Mouse (Mus musculus) lung, postnatal 0 days (tissue): ENCODE measurements at regions not wholly inside any gene's neighbourhood (a gene's known extent, or its start where the extent isn't known, plus 50 kb on each side); places are given as distances from the start of the nearest gene placed in this dataset.

ENCODE experiments used
- CTCF ChIP-seq: IDR thresholded peaks from 2 replicates; pipeline ENCODE4 v1.5.1; 2016; ENCODE audit warnings: antibody characterized with exemption, mild to moderate bottlenecking
- EP300 ChIP-seq: IDR thresholded peaks from 2 replicates; pipeline ENCODE4 v1.6.1; 2016; ENCODE audit warnings: antibody characterized with exemption, mild to moderate bottlenecking, control low read depth

DNA sequence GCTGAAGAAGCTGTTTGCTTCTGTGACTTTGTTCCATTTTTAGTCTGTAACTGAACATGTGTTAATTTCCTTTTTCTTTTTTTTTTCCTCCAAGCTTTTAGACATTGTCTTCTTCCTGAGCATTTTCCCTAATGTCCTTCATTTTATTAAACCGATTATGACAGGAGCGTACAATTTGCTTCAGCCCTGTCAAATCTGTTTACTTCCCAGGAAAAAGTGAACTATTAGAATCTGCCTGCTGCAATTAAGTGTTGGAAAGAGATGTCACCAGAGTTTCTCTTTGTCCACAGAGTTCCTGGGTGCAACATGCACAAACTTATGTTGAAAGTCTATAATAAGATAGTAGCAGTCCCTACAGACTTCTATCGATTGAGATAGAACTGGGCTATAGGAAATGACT is 82.8 kb downstream of the Alg10b start:
- TF ChIP-seq CTCF (no peak), EP300 (no peak)
